Mouse (Mus musculus) forebrain, postnatal 0 days (tissue): ENCODE results near the gene Lipe. TPM values are rescaled to one million over a fixed set of nuclear protein-coding genes. Genes with fewer than 3 reads are reported as not detected.

Experiments
- ATAC-seq: fragments of 200-750 bp; cut with Nextera tagmentation; 2 replicates; pipeline ENCODE4 v1.8.0; 2017; ENCODE audit warnings: mild to moderate bottlenecking, moderate library complexity
- DNase-seq: peaks from one replicate; pipeline ENCODE4 v3.0.0-alpha.2; 2015
- H3K27ac ChIP-seq: fragments of 300-500 bp; sonication (generic); 2 replicates; pipeline ENCODE4 v1.5.1; 2014; ENCODE audit warnings: low read depth, mild to moderate bottlenecking, antibody characterized with exemption, low read length, moderate library complexity, mixed read lengths
- H3K27me3 ChIP-seq: fragments of 300-500 bp; sonication (generic); 2 replicates; pipeline ENCODE4 v1.6.1; 2014; ENCODE audit warnings: mild to moderate bottlenecking, low read length, mixed read lengths; ENCODE audit not compliant: insufficient read depth
- H3K36me3 ChIP-seq: fragments of 300-500 bp; sonication (generic); 2 replicates; pipeline ENCODE4 v1.6.1; 2014; ENCODE audit warnings: mild to moderate bottlenecking, moderate library complexity; ENCODE audit not compliant: insufficient read depth
- H3K4me1 ChIP-seq: fragments of 300-500 bp; sonication (generic); 2 replicates; pipeline ENCODE4 v1.6.1; 2014; ENCODE audit warnings: antibody characterized with exemption; ENCODE audit not compliant: insufficient read depth
- H3K4me2 ChIP-seq: fragments of 300-500 bp; sonication (generic); 2 replicates; pipeline ENCODE4 v1.6.1; 2014; ENCODE audit warnings: low read depth, mild to moderate bottlenecking, moderate library complexity
- H3K4me3 ChIP-seq: fragments of 300-500 bp; sonication (generic); 2 replicates; pipeline ENCODE4 v1.5.1; 2014; ENCODE audit warnings: low read depth, low read length, mixed read lengths
- H3K9ac ChIP-seq: fragments of 300-500 bp; sonication (generic); 2 replicates; pipeline ENCODE4 v1.6.1; 2014; ENCODE audit warnings: mild to moderate bottlenecking
- H3K9me3 ChIP-seq: fragments of 300-500 bp; sonication (generic); 2 replicates; pipeline ENCODE4 v1.6.1; 2016; ENCODE audit warnings: low read length
- CTCF ChIP-seq: sonication (generic); IDR thresholded peaks from 2 replicates; pipeline ENCODE4 v1.5.1; 2016; ENCODE audit warnings: antibody characterized with exemption, control low read depth, low read depth
- WGBS: fragments of 180-500 bp; shearing (Covaris S2); extraction: QIAGEN DNeasy Blood & Tissue Kit; methylation state at CpG from one replicate; pipeline ENCODE4 v1.1.7; 2014; 5-methylcytosine and 5-hydroxymethylcytosine counted together
- polyA plus RNA-seq: library from polyadenylated mRNA; unstranded; fragments of >200 nt; fragmentation: Nextera tagmentation; extraction: Ambion mirVana; gene quantifications from 2 replicates; pipeline ENCODE4 v1.2.1, GENCODE M21; 2015
- total RNA-seq: library from RNA; depleted of rRNA; stranded (reverse); fragments of >200 nt; gene quantifications from 2 replicates; pipeline ENCODE4 v1.2.3, GENCODE M21; 2014

The Lipe gene
- total and polyA plus RNA-seq, 2 experiments from 2014 or later, result 8.0 to 14.8 TPM

GRCm38 (mm10) chr7:25382541-25382940, 16.0 kb downstream of the Lipe start:
- Histone ChIP-seq H3K27ac (no peak overlapping the region), H3K4me1 (0 out of 2 replicates have a peak, but pooled peaks cover 4% of the 10 kb centered on the region), H3K9me3 (no peaks in the 10 kb centered on the region), H3K9ac (no peak overlapping the region), H3K4me2 (no peak overlapping the region), H3K36me3 (peaks cover 57% of the 10 kb centered on the region), H3K4me3 (no peak overlapping the region), H3K27me3 (no peaks in the 10 kb centered on the region)
- TF ChIP-seq CTCF, result no peak
- no peak for ATAC-seq
- no peak for DNase-seq

- H3K9me3 ChIP-seq, result no peaks in the 10 kb centered on the region
- TF ChIP-seq CTCF, result no peak
- DNase-seq (no peak), ATAC-seq (no peak)
- WGBS, result 39% methylated on average over 3 of the region's 3 CpGs
- H3K4me3 ChIP-seq, result no peak overlapping the region
- no peak overlapping the region for H3K9ac ChIP-seq
- no peaks in the 10 kb centered on the region for H3K27me3 ChIP-seq
- H3K27ac ChIP-seq, result no peak overlapping the region
- 0 out of 2 replicates have a peak, but pooled peaks cover 4% of the 10 kb centered on the region for H3K4me1 ChIP-seq
- peaks cover 46% of the 10 kb centered on the region for H3K36me3 ChIP-seq
- H3K4me2 ChIP-seq, result no peak overlapping the region
Measured at GRCm38 (mm10) chr7:25381284-25381680, 17.2 kb downstream of the Lipe start.

- H3K36me3 ChIP-seq, result peaks cover 40% of the 10 kb centered on the region
- no peak overlapping the region for H3K27ac ChIP-seq
- H3K4me1 ChIP-seq, result 0 out of 2 replicates have a peak, but pooled peaks cover 4% of the 10 kb centered on the region
- no peaks in the 10 kb centered on the region for H3K9me3 ChIP-seq
- whole genome bisulfite sequencing, result 67% methylated on average over 18 of the region's 18 CpGs
- ATAC-seq (no peak), DNase-seq (no peak)
- TF ChIP-seq CTCF, result no peak
- no peak overlapping the region for H3K4me2 ChIP-seq
- no peak overlapping the region for H3K9ac ChIP-seq
- H3K27me3 ChIP-seq, result no peaks in the 10 kb centered on the region
- no peak overlapping the region for H3K4me3 ChIP-seq
Measured at GRCm38 (mm10) chr7:25380392-25381283, 17.9 kb downstream of the Lipe start.

GRCm38 (mm10) chr7:25379551-25380351, 18.8 kb downstream of the Lipe start:
- TF ChIP-seq CTCF, result peak; percentile 73
- Histone ChIP-seq H3K4me2 (peak overlapping the region; percentile 38), H3K9ac (0 out of 2 replicates have a peak overlapping the region, but pooled peaks have one; percentile 18), H3K4me1 (0 out of 2 replicates have a peak, but pooled peaks cover 4% of the 10 kb centered on the region), H3K27ac (no peak overlapping the region), H3K4me3 (peak overlapping the region; percentile 11), H3K36me3 (peaks cover 33% of the 10 kb centered on the region), H3K27me3 (no peaks in the 10 kb centered on the region), H3K9me3 (no peaks in the 10 kb centered on the region)
- ATAC-seq (peak; percentile 32), DNase-seq (peak; percentile 88)
- 4% methylated on average over 41 of the region's 42 CpGs for WGBS

GRCm38 (mm10) chr7:25378181-25379100, 20.1 kb downstream of the Lipe start:
- 86% methylated on average over 13 of the region's 13 CpGs for WGBS
- H3K27ac ChIP-seq, result no peak overlapping the region

GRCm38 (mm10) chr7:25377100-25377700, 21.3 kb downstream of the Lipe start:
- Histone ChIP-seq H3K9me3 (no peaks in the 10 kb centered on the region), H3K27ac (no peak overlapping the region), H3K4me1 (0 out of 2 replicates have a peak, but pooled peaks cover 4% of the 10 kb centered on the region), H3K27me3 (no peaks in the 10 kb centered on the region), H3K4me3 (peak overlapping the region; percentile 33), H3K9ac (peak overlapping the region; percentile 28), H3K36me3 (peaks cover 14% of the 10 kb centered on the region), H3K4me2 (peak overlapping the region; percentile 50)
- peak; percentile 67 for TF ChIP-seq CTCF
- 44% methylated on average over 6 of the region's 8 CpGs for WGBS
- ATAC-seq, result peak; percentile 13
- DNase-seq, result no peak

More at GRCm38 (mm10) chr7:25378181-25379100, 20.1 kb downstream of the Lipe start:
- H3K27me3 ChIP-seq, result no peaks in the 10 kb centered on the region
- H3K9ac ChIP-seq, result no peak overlapping the region
- 0 out of 2 replicates have a peak, but pooled peaks cover 4% of the 10 kb centered on the region for H3K4me1 ChIP-seq
- no peak overlapping the region for H3K4me3 ChIP-seq
- ATAC-seq (no peak), DNase-seq (no peak)
- H3K36me3 ChIP-seq, result peaks cover 20% of the 10 kb centered on the region
- TF ChIP-seq CTCF, result no peak
- H3K4me2 ChIP-seq, result no peak overlapping the region
- no peaks in the 10 kb centered on the region for H3K9me3 ChIP-seq
